Comparison of ENCODE assay signal across 37 mouse cellular contexts in genomic region chr2:28059922-28060321, GRCm38 (mm10). TPM values are rescaled to one million over a fixed set of nuclear protein-coding genes. Genes with fewer than 3 reads are reported as not detected.
"Had no signal": no experiment of that assay in that cellular context is flagged by ENCODE, and none has a peak within 500 bp of the region (broad histone marks: within the 10 kb centered on the region; RNA-seq: fewer than 3 reads in every experiment).

No protein-coding gene starts in this region.

- H3K27ac ChIP-seq: gastrocnemius, adult 2 months; heart, embryonic 10.5 days; hindbrain, embryonic 10.5 days; hindbrain, embryonic 12.5 days; hindbrain, embryonic 14.5 days; intestine, embryonic 15.5 days; limb, embryonic 10.5 days; limb, embryonic 12.5 days had no signal

- H3K4me3 ChIP-seq: gastrocnemius, adult 2 months; heart, embryonic 10.5 days; heart, embryonic 12.5 days; hindbrain, embryonic 10.5 days; hindbrain, embryonic 12.5 days; intestine, embryonic 15.5 days; limb, embryonic 10.5 days; limb, embryonic 12.5 days had no signal

- H3K4me2 ChIP-seq: heart, embryonic 12.5 days; hindbrain, embryonic 12.5 days; hindbrain, embryonic 14.5 days; intestine, embryonic 15.5 days; limb, embryonic 12.5 days had no signal

- H3K9ac ChIP-seq: heart, embryonic 12.5 days; hindbrain, embryonic 12.5 days; hindbrain, embryonic 14.5 days; intestine, embryonic 15.5 days; limb, embryonic 12.5 days had no signal

- H3K9me3 ChIP-seq: heart, embryonic 10.5 days; heart, embryonic 12.5 days; hindbrain, embryonic 10.5 days; hindbrain, embryonic 12.5 days; intestine, embryonic 15.5 days; limb, embryonic 10.5 days; limb, embryonic 12.5 days had no signal

- H3K4me1 ChIP-seq: heart, embryonic 10.5 days; heart, embryonic 12.5 days; hindbrain, embryonic 10.5 days; hindbrain, embryonic 12.5 days; intestine, embryonic 15.5 days; limb, embryonic 10.5 days; limb, embryonic 12.5 days had no signal

- H3K27me3 ChIP-seq: hindbrain, embryonic 12.5 days; intestine, embryonic 15.5 days; limb, embryonic 12.5 days had no signal

- H3K36me3 ChIP-seq: heart, embryonic 10.5 days; heart, embryonic 12.5 days; hindbrain, embryonic 10.5 days; hindbrain, embryonic 12.5 days; intestine, embryonic 15.5 days; limb, embryonic 10.5 days; limb, embryonic 12.5 days had no signal

- DNase-seq: gastrocnemius, adult 2 months; gastrocnemius, postnatal 10 days; gastrocnemius, postnatal 25 days; heart, adult 18-20 months; heart, postnatal 10 days; heart, postnatal 4 days; kidney, adult 18-20 months; kidney, adult 8-10 months; kidney, postnatal 10 days; kidney, postnatal 36 days; layer of hippocampus, adult 9-11 months; layer of hippocampus, postnatal 36 days had no signal

- ATAC-seq: hindbrain, embryonic 16.5 days; inflammation-experienced regulatory T-cells, adult 6 months; intestine, embryonic 15.5 days; intestine, postnatal 0 days had no signal

RNA-seq across cellular contexts. Expression of gene Fcnb, which starts 24.8 kb away (rescaled TPM):
- total RNA-seq: gastrocnemius, adult 2 months; gastrocnemius, postnatal 25 days; gastrocnemius, postnatal 4 days; heart, adult 18-20 months; heart, adult 8-10 months; heart, postnatal 10 days; heart, postnatal 25 days; heart, postnatal 4 days; layer of hippocampus, adult 18-20 months; layer of hippocampus, adult 8-10 months; layer of hippocampus, postnatal 14 days; layer of hippocampus, postnatal 36 days; left cerebral cortex, adult 18-20 months; left cerebral cortex, adult 8-10 months; left cerebral cortex, postnatal 10 days; left cerebral cortex, postnatal 36 days; liver, adult 2 months had no signal
- polyA plus RNA-seq: frontal cortex, adult 2 months; heart, embryonic 10.5 days; hindbrain, embryonic 10.5 days; hindbrain, embryonic 16.5 days; inflammation-experienced regulatory T-cells, adult 6 months; intestine, postnatal 0 days; kidney, embryonic 14.5 days; large intestine, adult 2 months; limb, embryonic 12.5 days; liver, adult 2 months had no signal
